Mouse (Mus musculus): ENCODE measurements around the gene Myl6.

DNA sequence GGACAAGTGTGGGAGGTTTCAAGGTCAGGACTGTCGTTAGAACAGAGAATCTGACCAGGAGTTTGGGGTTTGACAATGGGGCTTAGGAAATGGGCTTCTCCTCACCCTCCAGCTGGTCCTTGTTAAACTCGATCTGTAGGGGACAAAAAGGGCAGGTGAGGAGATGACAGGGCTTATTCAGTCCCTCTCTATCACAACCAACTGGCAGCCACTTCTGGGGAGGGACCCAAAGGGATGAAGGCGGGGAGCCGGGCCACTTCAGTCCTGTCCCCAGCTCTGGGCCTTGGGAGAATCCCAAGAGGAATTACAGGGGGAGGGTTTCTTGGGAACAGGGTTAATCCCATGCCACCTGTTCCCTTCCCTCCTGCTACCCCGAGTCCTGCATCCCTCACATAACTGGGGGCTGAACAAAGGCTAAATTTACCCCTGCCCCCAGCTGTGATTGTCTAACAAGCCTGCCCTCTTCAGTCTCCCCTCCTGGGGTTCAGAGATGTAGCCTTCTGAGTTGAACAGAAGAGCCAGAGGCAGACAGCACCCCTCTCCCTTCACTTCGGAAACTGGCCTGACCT is 2.6 kb upstream of the Myl6 start:
- TF ChIP-seq CTCF (IDR thresholded peaks at IDR 0.05; ENCODE audit: low read depth) (no peak), EP300 (optimal IDR thresholded peaks at IDR 0.05) (no peak)
